Mouse (Mus musculus) embryo, embryonic 9.5 days (tissue): ENCODE results near the gene Crisp1.

Source experiments
- DNase-seq: peaks from one replicate; pipeline ENCODE4 v3.0.0-alpha.2; 2017; ENCODE audit errors: extremely low spot score

Gene Crisp1

DNA sequence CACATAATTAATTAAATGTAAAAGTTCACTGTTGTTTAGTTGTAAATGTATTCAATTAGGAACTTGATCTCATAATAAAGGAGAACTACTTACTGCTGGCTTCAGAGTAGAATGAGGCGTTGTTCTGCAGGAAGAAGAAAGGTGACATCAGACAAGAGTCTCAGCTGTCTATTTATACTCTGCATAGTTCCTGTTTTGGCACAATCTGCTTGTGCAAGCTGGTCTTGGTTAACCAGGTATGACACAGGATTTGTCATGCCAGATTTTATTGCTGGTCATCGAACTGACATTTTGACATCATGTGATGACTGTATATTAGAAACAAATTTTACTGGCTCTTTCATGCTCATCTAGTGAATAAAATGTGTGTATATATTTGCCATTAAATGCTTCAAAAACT is at the start of gene Crisp1:
TSS of gene Crisp1 (minus strand) at position 146 of the 400 bp plus-strand sequence.
- DNase-seq: no peak

DNA sequence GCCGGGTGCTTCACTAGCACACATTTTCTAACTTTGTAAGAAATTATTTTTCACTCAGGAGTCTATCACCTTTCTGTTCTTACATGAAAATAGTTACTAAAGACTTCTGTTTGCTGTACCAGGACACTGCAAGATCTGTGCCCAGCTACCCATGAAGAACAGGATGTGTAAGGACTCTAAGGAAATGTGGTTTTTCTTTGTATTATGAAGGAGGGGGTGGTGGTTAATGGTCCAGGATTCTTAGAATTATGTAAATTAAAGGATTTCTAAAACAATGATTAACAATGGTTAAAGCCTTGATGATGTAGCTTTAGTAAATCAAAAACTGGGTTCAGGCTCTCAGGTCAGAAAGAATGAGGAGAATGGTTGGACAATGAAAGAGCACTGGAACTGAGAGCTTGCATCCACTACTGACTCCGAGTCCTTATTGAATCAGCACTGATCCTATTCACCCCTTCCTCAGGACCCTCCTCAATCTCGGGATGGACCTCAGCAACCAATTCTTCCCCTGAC is 23.5 kb upstream of the Crisp1 start:
- no peak for DNase-seq

DNA sequence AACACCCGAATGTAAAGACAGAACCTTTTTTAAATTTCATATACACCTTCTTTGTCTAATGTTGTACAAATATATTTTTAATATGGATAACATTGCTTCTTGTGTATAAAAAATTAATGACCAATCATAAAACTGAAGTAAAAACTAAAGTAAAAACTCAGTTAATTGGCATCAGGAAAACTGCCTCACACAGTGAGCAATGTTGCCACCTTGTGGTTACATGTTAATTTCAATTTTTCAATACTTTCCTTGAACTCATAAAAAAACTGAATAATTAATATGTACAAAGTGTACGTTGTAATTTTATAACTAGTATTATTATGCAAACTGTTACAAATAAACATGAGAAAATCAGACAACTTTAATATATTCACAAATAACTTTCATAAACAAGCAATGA is 33.6 kb downstream of the Crisp1 start:
- DNase-seq: no peak

DNA sequence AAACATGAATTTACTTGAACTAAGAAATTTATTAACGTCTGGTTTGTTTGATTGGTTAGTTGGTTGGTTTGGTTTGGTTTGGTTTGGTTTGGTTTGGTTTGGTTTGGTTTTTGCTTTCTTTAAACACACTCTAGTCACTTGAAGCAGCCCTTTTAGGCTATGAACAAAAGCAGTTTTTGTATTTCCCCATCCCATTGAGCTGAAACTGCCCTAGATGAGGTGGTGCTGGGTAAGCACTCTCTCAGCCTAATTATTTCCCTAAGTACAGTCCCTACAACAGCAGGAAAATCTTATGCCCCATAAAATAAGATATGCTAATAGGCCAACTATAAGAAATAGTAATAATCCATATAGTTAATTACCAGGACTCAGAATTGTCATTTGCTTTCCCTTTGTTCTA is 43.5 kb downstream of the Crisp1 start:
- DNase-seq: no peak

DNA sequence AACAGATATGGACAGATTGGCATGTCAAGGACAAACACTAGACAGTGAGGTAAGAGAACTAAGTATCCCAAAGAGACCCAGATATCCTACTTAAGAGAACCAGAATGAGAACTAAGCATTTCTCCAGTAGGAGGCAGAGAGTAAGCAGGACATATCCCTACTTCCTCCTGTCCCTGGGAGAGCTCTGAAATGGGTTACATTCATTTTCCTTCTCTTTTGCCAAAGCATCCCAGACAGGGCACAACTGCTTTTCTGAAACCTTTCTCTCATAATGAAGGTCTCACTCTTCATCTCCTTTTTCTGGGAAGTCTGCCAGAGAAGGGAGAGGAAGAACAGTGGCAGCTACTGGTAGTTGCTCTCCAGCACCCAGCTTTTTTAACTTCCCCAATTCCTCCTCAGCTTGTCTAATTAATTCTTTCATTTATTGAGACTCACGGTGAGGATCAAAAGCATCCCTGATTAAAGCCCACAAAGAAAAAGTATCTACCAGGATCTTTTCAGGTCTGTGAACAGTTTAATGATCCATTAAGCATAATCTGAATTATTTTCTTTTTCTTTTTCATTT is 44.0 kb downstream of the Crisp1 start:
- DNase-seq: no peak

DNA sequence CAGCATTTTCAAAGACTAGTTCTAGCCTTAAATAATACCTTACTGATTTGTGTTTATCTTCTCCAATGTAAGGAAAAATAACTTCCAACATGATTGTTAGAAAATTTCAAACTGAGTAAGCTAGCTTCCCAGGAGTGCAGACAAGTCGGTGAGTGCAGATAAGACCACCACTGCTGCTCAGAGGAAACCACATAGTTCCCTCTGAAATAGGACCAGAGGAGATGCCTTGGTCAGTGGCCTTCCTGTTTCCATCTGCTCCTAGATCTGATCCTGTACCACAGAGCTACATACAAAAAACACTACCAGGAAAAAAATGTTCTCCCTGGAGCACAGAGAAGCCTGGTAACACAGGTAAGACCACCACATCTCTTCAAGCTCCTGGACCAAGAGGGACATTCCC is 66.5 kb downstream of the Crisp1 start:
- no peak for DNase-seq
